Comparison of ENCODE assay signal across 14 mouse cellular contexts in the genomic region with DNA sequence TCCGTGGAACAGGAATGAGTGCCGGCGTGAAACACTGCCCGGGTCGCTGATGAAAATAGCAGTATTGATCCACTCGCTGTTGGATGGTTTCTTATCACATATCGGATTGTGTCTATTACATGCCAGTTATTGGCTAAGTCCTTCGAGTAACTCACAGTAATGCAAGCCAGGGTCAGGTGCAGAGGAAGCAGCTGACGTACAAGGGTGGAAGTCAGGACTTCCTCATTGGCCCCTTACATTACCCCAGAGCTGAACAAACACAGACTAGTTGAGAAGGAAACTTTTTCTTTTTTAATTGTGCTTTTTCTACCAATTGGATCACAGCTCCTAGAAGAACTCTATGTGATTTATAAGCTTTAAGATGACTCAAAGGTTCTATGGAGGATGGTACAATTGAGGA. TPM values are rescaled to one million over a fixed set of nuclear protein-coding genes. Genes with fewer than 3 reads are reported as not detected.
"Had no signal": no experiment of that assay in that cellular context is flagged by ENCODE, and none has a peak within 500 bp of the region (broad histone marks: within the 10 kb centered on the region; RNA-seq: fewer than 3 reads in every experiment).

No protein-coding gene starts in this region.

- H3K4me1 ChIP-seq: liver, embryonic 12.5 days; midbrain, embryonic 13.5 days; neural tube, embryonic 15.5 days had no signal

- H3K4me3 ChIP-seq: left cerebral cortex, adult 2 months; limb, embryonic 10.5 days; liver, embryonic 12.5 days; lung, embryonic 15.5 days; midbrain, embryonic 13.5 days; myocyte; neural tube, embryonic 15.5 days had no signal

- H3K9ac ChIP-seq: liver, embryonic 12.5 days; lung, embryonic 15.5 days; midbrain, embryonic 13.5 days; neural tube, embryonic 15.5 days had no signal

- H3K9me3 ChIP-seq: limb, embryonic 10.5 days; liver, embryonic 12.5 days; lung, embryonic 15.5 days; midbrain, embryonic 13.5 days; neural tube, embryonic 15.5 days had no signal

- DNase-seq: kidney, adult 18-20 months; kidney, postnatal 25 days; lung, postnatal 14 days; right cerebral cortex, postnatal 14 days; thymus, adult 2 months; thymus, postnatal 25 days had no signal

- H3K36me3 ChIP-seq: limb, embryonic 10.5 days; liver, embryonic 12.5 days; lung, embryonic 15.5 days; midbrain, embryonic 13.5 days; neural tube, embryonic 15.5 days had no signal

- H3K4me2 ChIP-seq: liver, embryonic 12.5 days; lung, embryonic 15.5 days; midbrain, embryonic 13.5 days; neural tube, embryonic 15.5 days had no signal

- H3K27ac ChIP-seq: left cerebral cortex, adult 2 months; limb, embryonic 10.5 days; liver, embryonic 12.5 days; lung, embryonic 15.5 days; macrophage; midbrain, embryonic 13.5 days; neural tube, embryonic 15.5 days had no signal

- ATAC-seq: liver, embryonic 12.5 days; midbrain, embryonic 13.5 days had no signal

RNA-seq across cellular contexts. Expression of gene Shisa3, which starts 7.7 kb away (rescaled TPM):
- polyA plus RNA-seq: macrophage, myocyte had no signal
